ENCODE assay signal across 8 mouse cellular contexts in the genomic region with DNA sequence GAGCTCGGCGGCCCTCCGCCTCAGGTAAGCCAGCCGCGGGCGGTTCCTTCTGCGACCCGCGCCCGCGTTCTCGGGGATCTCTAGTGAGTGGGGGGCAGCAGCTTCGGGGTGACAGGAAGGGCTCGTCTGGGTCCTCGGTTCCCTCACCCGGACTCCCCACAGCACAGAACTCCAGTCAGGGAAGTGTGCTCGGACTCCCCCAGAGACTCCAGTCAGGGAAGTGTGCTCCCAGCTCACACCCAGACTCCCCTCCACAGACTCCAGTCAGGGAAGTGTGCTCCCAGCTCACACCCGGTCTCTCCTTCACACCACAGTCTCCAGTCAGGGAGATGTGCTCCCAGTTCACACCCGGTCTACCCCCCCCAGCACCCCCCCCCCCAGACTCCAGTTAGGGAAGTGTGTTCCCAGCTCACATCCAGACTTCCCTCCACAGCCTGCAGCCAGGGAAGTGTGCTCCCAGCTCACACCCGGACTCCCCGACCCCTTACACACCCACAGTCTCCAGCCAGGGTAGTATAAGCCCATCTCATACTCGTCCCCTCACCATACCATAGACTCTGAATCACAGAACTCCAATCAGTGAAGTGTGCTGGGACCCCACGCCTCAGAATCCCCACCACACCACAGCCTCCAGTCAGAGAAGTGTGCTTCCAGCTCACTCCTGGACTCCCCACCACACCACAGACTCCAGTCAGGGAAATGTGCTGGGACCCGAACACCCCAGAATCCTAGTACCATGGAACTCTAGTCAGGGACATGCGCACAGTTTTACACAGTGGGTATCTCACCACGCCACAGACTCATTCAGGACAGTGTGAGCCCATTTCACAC. TPM values are rescaled to one million over a fixed set of nuclear protein-coding genes. Genes with fewer than 3 reads are reported as not detected.
DNase-seq lines count a peak whose midpoint lies in the region; ATAC-seq and TF ChIP-seq lines count a peak whose summit lies in the region.

No protein-coding gene starts in this region.

- no peaks in the 10 kb centered on the region for H3K9me3 ChIP-seq in erythroblast, embryonic 14.5 days (ENCODE audit: control insufficient read depth, low read length)
- H3K9me3 ChIP-seq in limb, embryonic 15.5 days, result no peaks in the 10 kb centered on the region

- no peaks in the 10 kb centered on the region for H3K36me3 ChIP-seq in erythroblast, embryonic 14.5 days (ENCODE audit: control insufficient read depth)
- no peaks in the 10 kb centered on the region for H3K36me3 ChIP-seq in limb, embryonic 15.5 days
- H3K36me3 ChIP-seq in small intestine, adult 2 months (ENCODE audit: control insufficient read depth, insufficient read depth, low read length), result no peaks in the 10 kb centered on the region

- peak overlapping the region; percentile 77 for H3K4me2 ChIP-seq in limb, embryonic 15.5 days

- ATAC-seq in limb, embryonic 15.5 days (ENCODE audit: insufficient number of reproducible peaks, low FRiP score, low TSS enrichment, low read depth), result peak; percentile 40

- H3K27me3 ChIP-seq in cerebellum, adult 2 months (ENCODE audit: control insufficient read depth, insufficient read depth, low read length), result no peaks in the 10 kb centered on the region
- H3K27me3 ChIP-seq in erythroblast, embryonic 14.5 days (ENCODE audit: control insufficient read depth), result peaks cover 9% of the 10 kb centered on the region
- H3K27me3 ChIP-seq in limb, embryonic 15.5 days, result no peaks in the 10 kb centered on the region
- H3K27me3 ChIP-seq in small intestine, adult 2 months (ENCODE audit: control insufficient read depth, insufficient read depth, low read length), result no peaks in the 10 kb centered on the region

- H3K9ac ChIP-seq in limb, embryonic 15.5 days, result peak overlapping the region; percentile 86

- peak overlapping the region; percentile 91 for H3K4me3 ChIP-seq in cerebellum, adult 2 months (replicated peaks; ENCODE audit: insufficient read depth, low read depth, low read length)
- H3K4me3 ChIP-seq in erythroblast, embryonic 14.5 days (replicated peaks), result peak overlapping the region; percentile 84
- peak overlapping the region; percentile 91 for H3K4me3 ChIP-seq in limb, embryonic 15.5 days
- H3K4me3 ChIP-seq in small intestine, adult 2 months (ENCODE audit: low read depth, low read length), result peak overlapping the region; percentile 72

- no peak for TF ChIP-seq CTCF in cerebellum, adult 2 months (IDR thresholded peaks at IDR 0.05; ENCODE audit: borderline replicate concordance, insufficient read depth, low read depth, low read length)
- TF ChIP-seq CTCF in small intestine, adult 2 months (IDR thresholded peaks at IDR 0.05; ENCODE audit: extremely low read depth, insufficient read length, insufficient replicate concordance, low read depth, low read length), result no peak

- no peak for TF ChIP-seq POLR2A in cerebellum, adult 2 months (IDR thresholded peaks at IDR 0.05; ENCODE audit: borderline replicate concordance, insufficient read depth, low read length)
- TF ChIP-seq POLR2A in small intestine, adult 2 months (IDR thresholded peaks at IDR 0.05; ENCODE audit: low read depth, low read length), result no peak

- 11% methylated on average over 26 of the region's 26 CpGs for WGBS in cerebellum, adult 2 months
- WGBS in limb, embryonic 15.5 days, result 6% methylated on average over 26 of the region's 26 CpGs
- 10% methylated on average over 26 of the region's 26 CpGs for WGBS in small intestine, adult 2 months

- no peaks in the 10 kb centered on the region for H3K4me1 ChIP-seq in cerebellum, adult 2 months (ENCODE audit: control insufficient read depth, insufficient read depth, low read length)
- H3K4me1 ChIP-seq in erythroblast, embryonic 14.5 days (ENCODE audit: control insufficient read depth), result peaks cover 12% of the 10 kb centered on the region
- H3K4me1 ChIP-seq in limb, embryonic 15.5 days, result peaks cover 28% of the 10 kb centered on the region
- H3K4me1 ChIP-seq in small intestine, adult 2 months (ENCODE audit: control insufficient read depth, insufficient read depth, insufficient read length, low read length), result no peaks in the 10 kb centered on the region; the same call in 1 of the 2 replicates

- intact Hi-C loops in left cerebral cortex, postnatal 4 days (cut with DNase I), result no loop called here

- H3K27ac ChIP-seq in cerebellum, adult 2 months (ENCODE audit: insufficient read depth, low read length), result no peak overlapping the region
- peak overlapping the region; percentile 88 for H3K27ac ChIP-seq in limb, embryonic 15.5 days
- H3K27ac ChIP-seq in small intestine, adult 2 months (ENCODE audit: insufficient read depth, low read depth, low read length), result peak overlapping the region; percentile 60

- DNase-seq in cerebellum, adult 2 months, result peak in 1 of 2 experiments; percentile 9
- no peak for DNase-seq in cerebellum, adult 9-11 months
- peak; percentile 52 for DNase-seq in 416B (ENCODE audit: low read depth)
- DNase-seq in ovary, adult 18-20 months (ENCODE audit: low spot score), result no peak
- DNase-seq in left cerebral cortex, postnatal 4 days, result no peak

RNA-seq across cellular contexts. Expression of a gene that starts 0.6 kb away (rescaled TPM):
- polyA plus RNA-seq in cerebellum, adult 2 months (2012; rRNA removed), result 8.7 and 9.4 TPM in 2 replicates
- 0.02 TPM in 1 of 2 replicates, not detected in the other for polyA plus RNA-seq in erythroblast, embryonic 14.5 days (2012)
- polyA plus RNA-seq in limb, embryonic 15.5 days (2015; fragmentation: Nextera tagmentation; extraction: Ambion mirVana), result 60.8 and 63.5 TPM in 2 replicates
- 1.6 and 3.3 TPM in 2 replicates for polyA plus RNA-seq in small intestine, adult 2 months (2012; rRNA removed)
- 100 to 1,000 TPM; 106 to 114 TPM for total RNA-seq in left cerebral cortex, postnatal 4 days (2021)

RNA-seq across cellular contexts. Expression of a gene that starts 39.0 kb away (rescaled TPM):
- not detected in 2 replicates for polyA plus RNA-seq in cerebellum, adult 2 months (2012; rRNA removed)
- not detected in 2 replicates for polyA plus RNA-seq in erythroblast, embryonic 14.5 days (2012)
- not detected in 2 replicates for polyA plus RNA-seq in limb, embryonic 15.5 days (2015; fragmentation: Nextera tagmentation; extraction: Ambion mirVana)
- not detected in 2 replicates for polyA plus RNA-seq in small intestine, adult 2 months (2012; rRNA removed)
- total RNA-seq in left cerebral cortex, postnatal 4 days (2021), result not detected
